Mouse (Mus musculus) liver, embryonic 13.5 days (tissue): ENCODE data around the gene Gse1. TPM values are rescaled to one million over a fixed set of nuclear protein-coding genes. Genes with fewer than 3 reads are reported as not detected.

ENCODE experiments used
- ATAC-seq: fragments of 200-750 bp; cut with Nextera tagmentation; 2 replicates; pipeline ENCODE4 v1.8.0; 2017; ENCODE audit warnings: low read depth, mild to moderate bottlenecking, moderate number of reproducible peaks, moderate library complexity
- DNase-seq: peaks from one replicate; pipeline ENCODE4 v3.0.0; 2022
- H3K27ac ChIP-seq: fragments of 300-500 bp; sonication (generic); 2 replicates; pipeline ENCODE4 v1.5.1; 2015; ENCODE audit warnings: moderate library complexity, mild to moderate bottlenecking, inconsistent platforms
- H3K27me3 ChIP-seq: fragments of 300-500 bp; sonication (generic); 2 replicates; pipeline ENCODE4 v1.6.1; 2015; ENCODE audit warnings: mild to moderate bottlenecking, inconsistent platforms
- H3K36me3 ChIP-seq: fragments of 300-500 bp; sonication (generic); 2 replicates; pipeline ENCODE4 v1.6.1; 2015; ENCODE audit warnings: mild to moderate bottlenecking, inconsistent platforms
- H3K4me1 ChIP-seq: fragments of 300-500 bp; sonication (generic); replicated peaks from 2 replicates; pipeline ENCODE4 v1.6.1; 2015; ENCODE audit warnings: inconsistent platforms
- H3K4me2 ChIP-seq: fragments of 300-500 bp; sonication (generic); 2 replicates; pipeline ENCODE4 v1.6.1; 2015; ENCODE audit warnings: inconsistent platforms, mild to moderate bottlenecking, moderate library complexity
- H3K4me3 ChIP-seq: fragments of 300-500 bp; sonication (generic); replicated peaks from 2 replicates; pipeline ENCODE4 v1.5.1; 2015; ENCODE audit warnings: mild to moderate bottlenecking, inconsistent platforms
- H3K9ac ChIP-seq: fragments of 300-500 bp; sonication (generic); 2 replicates; pipeline ENCODE4 v1.6.1; 2015; ENCODE audit warnings: mild to moderate bottlenecking, inconsistent platforms
- H3K9me3 ChIP-seq: fragments of 300-500 bp; sonication (generic); replicated peaks from 2 replicates; pipeline ENCODE4 v1.6.1; 2016; ENCODE audit warnings: inconsistent platforms
- WGBS: fragments of 180-500 bp; shearing (Covaris S2); methylation state at CpG from one replicate; pipeline ENCODE4 v1.1.7; 2015; ENCODE audit not compliant: insufficient replicate concordance; 5-methylcytosine and 5-hydroxymethylcytosine counted together
- polyA plus RNA-seq: library from polyadenylated mRNA; unstranded; fragments of >200 nt; fragmentation: Nextera tagmentation; extraction: Ambion mirVana; gene quantifications from 2 replicates; pipeline ENCODE4 v1.2.1, GENCODE M21; 2015

Gene Gse1
- polyA plus RNA-seq, 1 experiment from 2014 or later: 8.3 TPM

- peak overlapping the region; percentile 58 for H3K4me3 ChIP-seq
- no peaks in the 10 kb centered on the region for H3K36me3 ChIP-seq
- ATAC-seq: no peak
- H3K27ac ChIP-seq: no peak overlapping the region
- peak overlapping the region; percentile 51 for H3K9ac ChIP-seq
- no peaks in the 10 kb centered on the region for H3K9me3 ChIP-seq
- H3K4me1 ChIP-seq: peaks cover 47% of the 10 kb centered on the region
- H3K27me3 ChIP-seq: peaks cover 94% of the 10 kb centered on the region
- no peak for DNase-seq
- H3K4me2 ChIP-seq: peak overlapping the region; percentile 78
- WGBS: 1% methylated on average over 124 of the region's 125 CpGs
These were observed 721 bp downstream of the Gse1 start for GRCm38 (mm10) chr8:120228781-120229573.

- H3K9me3 ChIP-seq: no peaks in the 10 kb centered on the region
- peak overlapping the region; percentile 51; the same call in 1 of the 2 replicates for H3K9ac ChIP-seq
- H3K27me3 ChIP-seq: peaks cover 92% of the 10 kb centered on the region
- WGBS: 1% methylated on average over 22 of the region's 22 CpGs
- ATAC-seq: no peak
- peaks cover 51% of the 10 kb centered on the region for H3K4me1 ChIP-seq
- H3K36me3 ChIP-seq: no peaks in the 10 kb centered on the region
- no peak for DNase-seq
- H3K4me2 ChIP-seq: peak overlapping the region; percentile 78
- peak overlapping the region; percentile 58 for H3K4me3 ChIP-seq
- no peak overlapping the region for H3K27ac ChIP-seq
These were observed 1.3 kb downstream of the Gse1 start for GRCm38 (mm10) chr8:120229574-120229916.

GRCm38 (mm10) chr8:120230081-120230480 is 1.8 kb downstream of the Gse1 start:
- Histone ChIP-seq H3K4me2 (peak overlapping the region; percentile 78), H3K9ac (no peak overlapping the region), H3K36me3 (no peaks in the 10 kb centered on the region), H3K4me1 (peaks cover 51% of the 10 kb centered on the region), H3K27ac (no peak overlapping the region), H3K9me3 (no peaks in the 10 kb centered on the region), H3K4me3 (peak overlapping the region; percentile 58), H3K27me3 (peaks cover 87% of the 10 kb centered on the region)
- 14% methylated on average over 22 of the region's 22 CpGs for WGBS
- ATAC-seq (no peak), DNase-seq (no peak)

DNA sequence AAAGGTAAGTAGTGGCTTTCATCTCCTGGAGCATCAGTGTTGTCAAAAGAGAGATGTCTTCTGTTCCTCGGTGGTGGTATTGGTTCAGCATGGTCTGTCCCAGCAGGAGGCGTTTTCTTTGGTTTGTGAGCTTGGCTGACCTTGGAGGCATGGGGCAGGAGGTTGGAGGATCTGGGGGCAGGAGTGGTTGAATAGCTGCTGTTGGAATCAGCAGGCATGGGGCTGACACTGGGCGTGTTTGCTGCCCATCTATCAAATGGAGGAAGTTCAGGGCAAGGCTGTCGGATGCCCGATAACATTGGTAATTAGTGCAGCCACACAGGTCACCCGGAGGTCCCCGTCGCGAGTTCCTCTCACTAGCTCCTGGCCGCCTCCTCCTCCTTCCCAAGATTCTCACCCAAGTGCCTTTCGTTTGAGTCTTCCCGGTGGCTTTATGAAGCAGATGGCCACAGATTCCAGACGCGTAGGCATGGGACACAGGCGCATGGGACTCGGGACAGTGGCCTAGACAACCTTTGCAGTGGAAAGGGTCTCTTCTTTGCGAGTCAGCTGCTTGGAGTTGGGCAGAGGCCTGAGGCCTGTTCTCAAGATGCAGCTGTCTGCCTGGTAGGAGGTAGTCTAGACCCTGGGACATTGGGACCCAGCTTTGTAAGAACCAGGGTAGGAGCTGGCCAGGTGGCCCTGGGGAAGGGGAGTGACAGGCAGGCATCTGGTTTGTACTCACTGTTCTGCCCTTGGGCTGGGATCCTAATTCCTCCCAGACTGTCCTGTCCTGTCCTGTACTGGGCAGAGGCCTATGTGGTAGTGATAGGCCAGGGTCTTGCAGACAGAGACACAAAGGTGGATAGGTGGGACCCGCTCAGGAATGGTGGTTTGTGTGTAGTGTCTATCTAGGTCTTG is 2.7 kb downstream of the Gse1 start:
- 22% methylated on average over 18 of the region's 18 CpGs for WGBS
- peak overlapping the region; percentile 78 for H3K4me2 ChIP-seq

GRCm38 (mm10) chr8:120231870-120232269 is 3.6 kb downstream of the Gse1 start:
- peak overlapping the region; percentile 78 for H3K4me2 ChIP-seq

More for the DNA sequence above, 2.7 kb downstream of the Gse1 start:
- peak overlapping the region; percentile 7; the same call in 1 of the 2 replicates for H3K4me3 ChIP-seq
- H3K36me3 ChIP-seq: no peaks in the 10 kb centered on the region
- H3K27ac ChIP-seq: no peak overlapping the region
- H3K4me1 ChIP-seq: peaks cover 51% of the 10 kb centered on the region
- H3K27me3 ChIP-seq: peaks cover 79% of the 10 kb centered on the region
- H3K9me3 ChIP-seq: no peaks in the 10 kb centered on the region
- no peak overlapping the region for H3K9ac ChIP-seq
- ATAC-seq (no peak), DNase-seq (no peak)

GRCm38 (mm10) chr8:120232398-120232797 is 4.1 kb downstream of the Gse1 start:
- Histone ChIP-seq H3K9ac (no peak overlapping the region), H3K36me3 (no peaks in the 10 kb centered on the region), H3K27me3 (peaks cover 65% of the 10 kb centered on the region), H3K9me3 (no peaks in the 10 kb centered on the region), H3K4me2 (peak overlapping the region; percentile 23), H3K4me3 (no peak overlapping the region), H3K4me1 (peaks cover 51% of the 10 kb centered on the region), H3K27ac (no peak overlapping the region)
- ATAC-seq (no peak), DNase-seq (no peak)
- WGBS: 39% methylated on average over 4 of the region's 4 CpGs

More at GRCm38 (mm10) chr8:120231870-120232269, 3.6 kb downstream of the Gse1 start:
- no peak overlapping the region for H3K27ac ChIP-seq
- peaks cover 51% of the 10 kb centered on the region for H3K4me1 ChIP-seq
- H3K9ac ChIP-seq: no peak overlapping the region
- H3K4me3 ChIP-seq: no peak overlapping the region
- no peaks in the 10 kb centered on the region for H3K9me3 ChIP-seq
- 67% methylated on average over 3 of the region's 3 CpGs for WGBS
- no peaks in the 10 kb centered on the region for H3K36me3 ChIP-seq
- ATAC-seq (no peak), DNase-seq (no peak)
- H3K27me3 ChIP-seq: peaks cover 70% of the 10 kb centered on the region

DNA sequence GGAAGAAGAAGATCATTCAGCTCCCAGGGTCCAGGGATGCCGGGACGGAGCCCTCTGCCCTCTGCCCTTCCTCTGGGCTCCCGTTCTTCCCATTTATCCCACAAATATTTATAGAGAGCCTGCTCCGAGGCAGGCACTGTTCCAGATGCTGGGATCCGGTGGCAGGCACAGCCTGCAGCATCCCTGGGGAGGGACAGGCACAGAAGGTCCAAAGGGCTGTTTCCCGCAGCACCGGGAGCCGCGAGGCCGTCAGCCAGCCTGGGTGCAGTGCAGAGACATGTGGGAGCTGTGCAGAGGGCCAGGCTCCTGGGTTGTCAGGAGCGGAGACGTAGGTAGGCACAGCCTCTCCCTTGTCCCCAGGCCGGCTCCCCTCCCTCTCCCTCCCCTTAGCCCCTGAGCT is 4.7 kb downstream of the Gse1 start:
- Histone ChIP-seq H3K36me3 (no peaks in the 10 kb centered on the region), H3K27me3 (peaks cover 60% of the 10 kb centered on the region), H3K4me1 (peaks cover 51% of the 10 kb centered on the region), H3K27ac (no peak overlapping the region), H3K4me3 (no peak overlapping the region), H3K9ac (no peak overlapping the region), H3K4me2 (peak overlapping the region; percentile 34; the same call in 1 of the 2 replicates), H3K9me3 (no peaks in the 10 kb centered on the region)
- WGBS: 58% methylated on average over 13 of the region's 13 CpGs
- DNase-seq: no peak
- ATAC-seq: no peak

GRCm38 (mm10) chr8:120234457-120234856 is 6.2 kb downstream of the Gse1 start:
- no peaks in the 10 kb centered on the region for H3K36me3 ChIP-seq
- H3K4me2 ChIP-seq: no peak overlapping the region
- no peak overlapping the region for H3K4me3 ChIP-seq
- H3K27ac ChIP-seq: no peak overlapping the region
- H3K9me3 ChIP-seq: 0 out of 2 replicates have a peak, but pooled peaks cover 3% of the 10 kb centered on the region
- DNase-seq (no peak), ATAC-seq (no peak)
- H3K4me1 ChIP-seq: peaks cover 44% of the 10 kb centered on the region
- 70% methylated on average over 12 of the region's 12 CpGs for WGBS
- H3K9ac ChIP-seq: no peak overlapping the region
- H3K27me3 ChIP-seq: peaks cover 44% of the 10 kb centered on the region

- Histone ChIP-seq H3K4me1 (peaks cover 39% of the 10 kb centered on the region), H3K9me3 (0 out of 2 replicates have a peak, but pooled peaks cover 3% of the 10 kb centered on the region), H3K4me2 (no peak overlapping the region), H3K9ac (no peak overlapping the region), H3K36me3 (no peaks in the 10 kb centered on the region), H3K27ac (no peak overlapping the region), H3K4me3 (no peak overlapping the region), H3K27me3 (peaks cover 40% of the 10 kb centered on the region)
- 61% methylated on average over 8 of the region's 8 CpGs for WGBS
- DNase-seq (no peak), ATAC-seq (no peak)
These were observed 6.6 kb downstream of the Gse1 start for GRCm38 (mm10) chr8:120234866-120235265.

GRCm38 (mm10) chr8:120243222-120243621 is 15.0 kb downstream of the Gse1 start:
- 61% methylated on average over 4 of the region's 4 CpGs for WGBS
- ATAC-seq (no peak), DNase-seq (no peak)
- peaks cover 14% of the 10 kb centered on the region for H3K4me1 ChIP-seq
- no peaks in the 10 kb centered on the region for H3K36me3 ChIP-seq
- H3K9me3 ChIP-seq: peaks cover 1% of the 10 kb centered on the region; the same call in 1 of the 2 replicates
- H3K4me3 ChIP-seq: no peak overlapping the region
- no peak overlapping the region for H3K4me2 ChIP-seq
- H3K27me3 ChIP-seq: no peaks in the 10 kb centered on the region
- H3K27ac ChIP-seq: 0 out of 2 replicates have a peak overlapping the region, but pooled peaks have one; percentile 13
- H3K9ac ChIP-seq: no peak overlapping the region

- Histone ChIP-seq H3K27ac (peak overlapping the region; percentile 25; the same call in 1 of the 2 replicates), H3K9ac (no peak overlapping the region), H3K36me3 (no peaks in the 10 kb centered on the region), H3K9me3 (no peaks in the 10 kb centered on the region; the same call in 1 of the 2 replicates), H3K4me1 (peaks cover 14% of the 10 kb centered on the region), H3K4me2 (no peak overlapping the region), H3K27me3 (no peaks in the 10 kb centered on the region), H3K4me3 (no peak overlapping the region)
- ATAC-seq (no peak), DNase-seq (no peak)
- WGBS: 65% methylated on average over 5 of the region's 5 CpGs
These were observed 15.7 kb downstream of the Gse1 start for GRCm38 (mm10) chr8:120243916-120244451.
